Mouse (Mus musculus): ENCODE measurements at regions not wholly inside any gene's neighbourhood (a gene's known extent, or its start where the extent isn't known, plus 50 kb on each side); places are given as distances from the start of the nearest gene placed in this dataset.

- TF ChIP-seq CTCF (IDR thresholded peaks at IDR 0.05; ENCODE audit: low read depth, low read length): no peak
- no peak for TF ChIP-seq POLR2A (IDR thresholded peaks at IDR 0.05; ENCODE audit: borderline replicate concordance, low read depth, low read length)
Measured at GRCm38 (mm10) chr17:81194006-81194405, 129.1 kb upstream of the Thumpd2 start.

Data from bone marrow macrophage, adult 2 months (primary cell).